Mouse (Mus musculus) lung, postnatal 0 days (tissue): ENCODE data around the gene Erp29. TPM values are rescaled to one million over a fixed set of nuclear protein-coding genes. Genes with fewer than 3 reads are reported as not detected.

Source experiments
- ATAC-seq: fragments of 200-750 bp; cut with Nextera tagmentation; 2 replicates; pipeline ENCODE4 v1.8.0; 2017; ENCODE audit warnings: moderate library complexity
- DNase-seq: peaks from one replicate; pipeline ENCODE4 v3.0.0-alpha.2; 2016; ENCODE audit warnings: low spot score
- H3K27ac ChIP-seq: fragments of 300-500 bp; sonication (generic); 2 replicates; pipeline ENCODE4 v1.5.1; 2014; ENCODE audit warnings: antibody characterized with exemption, mild to moderate bottlenecking, low read length, mixed read lengths
- H3K27me3 ChIP-seq: fragments of 300-500 bp; sonication (generic); replicated peaks from 2 replicates; pipeline ENCODE4 v1.6.1; 2014; ENCODE audit warnings: low read length, mixed read lengths; ENCODE audit not compliant: insufficient read depth
- H3K36me3 ChIP-seq: fragments of 300-500 bp; sonication (generic); 2 replicates; pipeline ENCODE4 v1.6.1; 2014; ENCODE audit warnings: low read length, mixed read lengths; ENCODE audit not compliant: insufficient read depth
- H3K4me1 ChIP-seq: fragments of 300-500 bp; sonication (generic); 2 replicates; pipeline ENCODE4 v1.6.1; 2014; ENCODE audit warnings: antibody characterized with exemption, low read depth, low read length, mixed read lengths; ENCODE audit not compliant: insufficient read depth
- H3K4me2 ChIP-seq: fragments of 300-500 bp; sonication (generic); replicated peaks from 2 replicates; pipeline ENCODE4 v1.6.1; 2014; ENCODE audit warnings: low read depth, mild to moderate bottlenecking, low read length, moderate library complexity, mixed read lengths
- H3K4me3 ChIP-seq: fragments of 300-500 bp; sonication (generic); 2 replicates; pipeline ENCODE4 v1.5.1; 2014; ENCODE audit warnings: low read depth, low read length
- H3K9ac ChIP-seq: fragments of 300-500 bp; sonication (generic); replicated peaks from 2 replicates; pipeline ENCODE4 v1.6.1; 2014; ENCODE audit warnings: low read depth, mild to moderate bottlenecking
- H3K9me3 ChIP-seq: fragments of 300-500 bp; sonication (generic); 2 replicates; pipeline ENCODE4 v1.6.1; 2016; ENCODE audit warnings: low read length, mixed read lengths
- CTCF ChIP-seq: IDR thresholded peaks from 2 replicates; pipeline ENCODE4 v1.5.1; 2016; ENCODE audit warnings: antibody characterized with exemption, mild to moderate bottlenecking
- EP300 ChIP-seq: IDR thresholded peaks from 2 replicates; pipeline ENCODE4 v1.6.1; 2016; ENCODE audit warnings: antibody characterized with exemption, mild to moderate bottlenecking, control low read depth
- WGBS: fragments of 180-500 bp; shearing (Covaris S2); extraction: QIAGEN DNeasy Blood & Tissue Kit; methylation state at CpG from one replicate; pipeline ENCODE4 v1.1.7; 2014; 5-methylcytosine and 5-hydroxymethylcytosine counted together
- polyA plus RNA-seq: library from polyadenylated mRNA; unstranded; fragments of >200 nt; fragmentation: Nextera tagmentation; extraction: Ambion mirVana; gene quantifications from 2 replicates; pipeline ENCODE4 v1.2.1, GENCODE M21; 2015

Erp29 gene
- polyA plus RNA-seq, 1 experiment from 2014 or later, result 123 TPM

- Histone ChIP-seq H3K4me2 (no peak overlapping the region), H3K27ac (no peak overlapping the region), H3K4me1 (no peaks in the 10 kb centered on the region), H3K9me3 (no peaks in the 10 kb centered on the region), H3K36me3 (peaks cover 37% of the 10 kb centered on the region), H3K9ac (no peak overlapping the region), H3K27me3 (no peaks in the 10 kb centered on the region), H3K4me3 (no peak overlapping the region)
- TF ChIP-seq CTCF, result no peak
- no peak for TF ChIP-seq EP300
- ATAC-seq (no peak), DNase-seq (no peak)
- WGBS, result 89% methylated on average over 11 of the region's 11 CpGs
Measured at GRCm38 (mm10) chr5:121438756-121439155, 13.6 kb downstream of the Erp29 start.

DNA sequence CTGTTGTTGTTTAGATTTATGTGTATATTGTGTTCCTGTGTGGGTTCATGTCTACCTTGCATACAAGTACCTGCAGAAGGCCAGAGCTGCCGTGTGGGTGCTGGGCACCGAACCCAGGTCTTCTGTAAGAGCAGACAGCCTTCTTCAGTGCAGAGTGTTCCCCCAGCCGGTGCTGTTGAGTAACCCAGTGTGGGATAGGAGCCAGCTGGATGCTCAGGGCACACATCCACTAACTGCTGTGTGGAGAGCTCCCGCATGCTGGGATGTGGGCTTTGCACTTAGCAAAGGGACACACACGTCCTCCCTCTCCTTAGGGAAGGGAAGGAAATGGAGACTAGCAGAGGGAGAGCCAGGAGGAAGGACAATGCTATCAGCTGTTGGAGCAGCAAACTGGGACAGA lies 14.2 kb downstream of the Erp29 start:
- 77% methylated on average over 5 of the region's 5 CpGs for WGBS
- no peak for TF ChIP-seq CTCF
- ATAC-seq (peak; percentile 76), DNase-seq (peak; percentile 69)
- Histone ChIP-seq H3K4me3 (no peak overlapping the region), H3K4me2 (no peak overlapping the region), H3K27ac (no peak overlapping the region), H3K9ac (no peak overlapping the region), H3K4me1 (no peaks in the 10 kb centered on the region), H3K36me3 (peaks cover 43% of the 10 kb centered on the region), H3K9me3 (no peaks in the 10 kb centered on the region), H3K27me3 (no peaks in the 10 kb centered on the region)

DNA sequence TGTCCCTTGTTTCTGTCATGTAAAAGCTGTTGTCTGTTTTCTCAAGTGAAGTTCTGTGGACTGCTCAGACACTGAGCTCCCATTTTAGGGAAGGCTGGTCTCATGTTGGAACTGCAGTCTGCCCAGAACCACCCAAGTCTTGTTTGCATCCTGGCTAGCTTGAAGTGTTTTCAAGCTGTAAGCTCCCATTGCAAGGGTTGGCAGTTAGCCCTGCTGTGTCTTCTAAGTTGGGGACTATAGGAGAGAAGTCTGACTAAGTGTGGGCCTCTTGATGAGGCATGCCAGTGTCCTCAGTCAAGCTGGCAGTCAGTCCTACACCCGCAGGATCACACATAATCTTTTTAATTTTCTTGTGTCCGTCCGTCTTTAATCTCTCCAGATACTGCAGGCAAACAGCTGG lies 23.4 kb downstream of the Erp29 start:
- Histone ChIP-seq H3K27me3 (no peaks in the 10 kb centered on the region), H3K27ac (no peak overlapping the region), H3K36me3 (peaks cover 70% of the 10 kb centered on the region), H3K4me3 (no peak overlapping the region), H3K4me1 (no peaks in the 10 kb centered on the region), H3K9ac (no peak overlapping the region), H3K9me3 (no peaks in the 10 kb centered on the region), H3K4me2 (no peak overlapping the region)
- no peak for ATAC-seq
- TF ChIP-seq EP300 (no peak), CTCF (no peak)
- 96% methylated on average over 3 of the region's 3 CpGs for WGBS
- DNase-seq, result no peak

GRCm38 (mm10) chr5:121423297-121423696 lies 29.0 kb downstream of the Erp29 start:
- Histone ChIP-seq H3K9ac (no peak overlapping the region), H3K9me3 (no peaks in the 10 kb centered on the region), H3K4me1 (no peaks in the 10 kb centered on the region), H3K27me3 (no peaks in the 10 kb centered on the region), H3K4me3 (no peak overlapping the region), H3K27ac (no peak overlapping the region), H3K4me2 (no peak overlapping the region), H3K36me3 (peaks cover 58% of the 10 kb centered on the region)
- TF ChIP-seq CTCF, result no peak
- no peak for TF ChIP-seq EP300
- 87% methylated on average over 10 of the region's 10 CpGs for WGBS
- ATAC-seq, result no peak
- no peak for DNase-seq

DNA sequence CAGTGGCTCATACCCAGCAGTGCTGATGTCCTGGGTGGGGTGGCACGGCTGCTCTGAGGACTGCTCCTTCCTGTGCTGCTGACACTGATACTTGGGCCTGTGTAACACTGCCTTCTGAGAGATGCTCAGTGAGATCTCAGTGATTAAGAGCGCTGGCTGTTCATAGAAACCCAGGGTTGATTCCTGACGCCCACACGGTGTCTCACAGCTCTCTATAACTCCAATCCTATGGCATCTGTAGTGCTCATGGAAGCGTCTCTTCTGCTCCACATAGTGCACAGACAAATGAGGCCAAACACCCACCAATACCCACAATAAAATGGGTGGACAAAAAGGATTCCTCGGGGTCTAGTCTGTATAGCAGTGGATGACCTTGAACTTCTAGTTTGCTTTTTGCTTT lies 29.5 kb downstream of the Erp29 start:
- H3K4me3 ChIP-seq, result no peak overlapping the region
- no peak for TF ChIP-seq EP300
- TF ChIP-seq CTCF, result no peak
- peaks cover 58% of the 10 kb centered on the region for H3K36me3 ChIP-seq
- DNase-seq, result no peak
- 93% methylated on average over 6 of the region's 6 CpGs for WGBS
- no peaks in the 10 kb centered on the region for H3K4me1 ChIP-seq
- no peaks in the 10 kb centered on the region for H3K27me3 ChIP-seq
- no peak overlapping the region for H3K9ac ChIP-seq
- no peak overlapping the region for H3K4me2 ChIP-seq
- ATAC-seq, result no peak
- H3K27ac ChIP-seq, result no peak overlapping the region
- no peaks in the 10 kb centered on the region for H3K9me3 ChIP-seq

DNA sequence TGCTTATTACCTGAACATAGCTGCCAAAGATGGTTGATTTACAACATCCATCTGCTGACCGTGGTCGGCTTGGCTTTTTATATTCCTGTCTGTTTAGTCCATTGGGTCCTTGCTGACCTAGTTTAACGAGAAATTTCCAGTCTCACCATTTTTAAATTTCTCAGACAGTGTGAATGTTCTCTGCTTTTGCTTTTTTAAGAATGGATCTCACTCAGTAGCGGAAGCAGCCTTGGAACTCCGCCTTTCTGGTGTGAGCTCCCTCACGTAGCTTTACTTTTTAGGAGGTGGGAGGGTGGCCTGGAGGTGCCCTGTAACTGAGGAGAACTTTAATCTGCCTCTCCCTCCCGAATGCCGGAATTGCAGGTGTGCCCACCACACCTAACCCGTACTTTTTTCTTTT lies 31.6 kb downstream of the Erp29 start:
- Histone ChIP-seq H3K4me1 (no peaks in the 10 kb centered on the region), H3K4me3 (no peak overlapping the region), H3K4me2 (no peak overlapping the region), H3K27me3 (no peaks in the 10 kb centered on the region), H3K9ac (no peak overlapping the region), H3K27ac (no peak overlapping the region), H3K9me3 (no peaks in the 10 kb centered on the region), H3K36me3 (peaks cover 52% of the 10 kb centered on the region)
- WGBS, result 92% methylated on average over 9 of the region's 9 CpGs
- DNase-seq (no peak), ATAC-seq (no peak)
- TF ChIP-seq EP300, result no peak
- TF ChIP-seq CTCF, result no peak

DNA sequence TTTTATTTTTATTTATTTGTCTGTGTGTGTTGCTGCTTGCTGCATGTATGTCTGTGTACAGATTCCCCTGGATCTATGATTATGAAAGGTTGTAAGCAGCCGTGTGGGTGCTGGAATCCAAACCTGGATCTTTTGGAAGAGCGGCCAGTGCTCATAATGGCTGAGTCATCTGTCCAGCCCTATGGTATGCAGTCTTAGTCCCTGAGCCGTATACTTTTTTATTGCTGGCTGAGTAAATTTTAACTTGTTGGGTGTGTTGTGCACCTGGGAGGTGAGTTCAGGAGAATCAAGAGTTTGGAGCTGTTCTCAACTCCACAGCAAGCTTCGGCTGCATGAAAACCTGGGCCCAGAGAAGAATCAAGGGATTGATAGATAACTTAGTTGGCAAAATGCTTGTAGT lies 41.3 kb downstream of the Erp29 start:
- Histone ChIP-seq H3K4me3 (no peak overlapping the region), H3K27me3 (no peaks in the 10 kb centered on the region), H3K9me3 (no peaks in the 10 kb centered on the region), H3K4me1 (no peaks in the 10 kb centered on the region), H3K4me2 (no peak overlapping the region), H3K27ac (no peak overlapping the region), H3K36me3 (peaks cover 5% of the 10 kb centered on the region; the same call in 1 of the 2 replicates), H3K9ac (no peak overlapping the region)
- TF ChIP-seq EP300 (no peak), CTCF (no peak)
- 87% methylated on average over 4 of the region's 4 CpGs for WGBS
- ATAC-seq (no peak), DNase-seq (no peak)
